Mouse (Mus musculus): ENCODE results near the gene Upp1.

Gene Upp1

GRCm38 (mm10) chr11:9159953-9160352 lies 42.0 kb downstream of the Upp1 start:
- no peak for DNase-seq (ENCODE audit: low read depth, low spot score)

GRCm38 (mm10) chr11:9167331-9167730 lies 49.4 kb downstream of the Upp1 start:
- no peak for DNase-seq (ENCODE audit: low read depth, low spot score)

- no peak for DNase-seq (ENCODE audit: low read depth, low spot score)
Measured at GRCm38 (mm10) chr11:9181477-9181876, 63.6 kb downstream of the Upp1 start.
